Mouse (Mus musculus) embryonic facial prominence, embryonic 11.5 days (tissue): ENCODE measurements at regions not wholly inside any gene's neighbourhood (a gene's known extent, or its start where the extent isn't known, plus 50 kb on each side); places are given as distances from the start of the nearest gene placed in this dataset.

Experiments used
- ATAC-seq: fragments of 200-750 bp; cut with Nextera tagmentation; replicated peaks from 2 replicates; pipeline ENCODE4 v1.8.0; 2017; ENCODE audit warnings: low read depth; ENCODE audit not compliant: insufficient number of reproducible peaks, low FRiP score, low TSS enrichment
- DNase-seq: peaks from one replicate; pipeline ENCODE4 v3.0.0-alpha.2; 2015; ENCODE audit warnings: low spot score
- H3K27ac ChIP-seq: fragments of 300-500 bp; sonication (generic); replicated peaks from 2 replicates; pipeline ENCODE4 v1.5.1; 2014; ENCODE audit warnings: mild to moderate bottlenecking, low read depth, low read length, control low read depth
- H3K27me3 ChIP-seq: fragments of 300-500 bp; sonication (generic); 2 replicates; pipeline ENCODE4 v1.6.1; 2014; ENCODE audit warnings: mild to moderate bottlenecking, low read length, moderate library complexity, mixed read lengths; ENCODE audit not compliant: control insufficient read depth, insufficient read depth
- H3K36me3 ChIP-seq: fragments of 300-500 bp; sonication (generic); replicated peaks from 2 replicates; pipeline ENCODE4 v1.6.1; 2014; ENCODE audit warnings: low read depth, mild to moderate bottlenecking, low read length, moderate library complexity, mixed read lengths; ENCODE audit not compliant: control insufficient read depth, insufficient read depth
- H3K4me1 ChIP-seq: fragments of 300-500 bp; sonication (generic); 2 replicates; pipeline ENCODE4 v1.6.1; 2014; ENCODE audit warnings: low read length, mixed read lengths; ENCODE audit not compliant: control insufficient read depth, insufficient read depth
- H3K4me2 ChIP-seq: fragments of 300-500 bp; sonication (generic); 2 replicates; pipeline ENCODE4 v1.6.1; 2014; ENCODE audit warnings: low read depth, mild to moderate bottlenecking, control low read depth, low read length, moderate library complexity
- H3K4me3 ChIP-seq: fragments of 300-500 bp; sonication (generic); 2 replicates; pipeline ENCODE4 v1.5.1; 2014; ENCODE audit warnings: low read depth, low read length, control low read depth
- H3K9ac ChIP-seq: fragments of 300-500 bp; sonication (generic); replicated peaks from 2 replicates; pipeline ENCODE4 v1.6.1; 2014; ENCODE audit warnings: mild to moderate bottlenecking, control low read depth, low read length
- H3K9me3 ChIP-seq: fragments of 300-500 bp; sonication (generic); replicated peaks from 2 replicates; pipeline ENCODE4 v1.6.1; 2016; ENCODE audit warnings: mild to moderate bottlenecking, low read length, inconsistent platforms, mixed read lengths; ENCODE audit not compliant: control insufficient read depth
- WGBS: fragments of 180-500 bp; shearing (Covaris S2); extraction: QIAGEN DNeasy Blood & Tissue Kit; methylation state at CpG from one replicate; pipeline ENCODE4 v1.1.7; 2014; 5-methylcytosine and 5-hydroxymethylcytosine counted together

- ATAC-seq (no peak), DNase-seq (no peak)
- Histone ChIP-seq H3K4me2 (no peak overlapping the region), H3K27me3 (no peaks in the 10 kb centered on the region), H3K4me3 (no peak overlapping the region), H3K4me1 (no peaks in the 10 kb centered on the region), H3K27ac (no peak overlapping the region), H3K36me3 (no peaks in the 10 kb centered on the region), H3K9me3 (no peaks in the 10 kb centered on the region), H3K9ac (no peak overlapping the region)
- 88% methylated on average over 9 of the region's 9 CpGs for WGBS
Observed at GRCm38 (mm10) chr14:105403256-105403655, 144.9 kb downstream of the Ndfip2 start.

GRCm38 (mm10) chr14:105402556-105402955 is 144.2 kb downstream of the Ndfip2 start:
- H3K4me3 ChIP-seq: no peak overlapping the region
- H3K9me3 ChIP-seq: no peaks in the 10 kb centered on the region
- H3K4me2 ChIP-seq: no peak overlapping the region
- DNase-seq (no peak), ATAC-seq (no peak)
- H3K27me3 ChIP-seq: no peaks in the 10 kb centered on the region
- H3K27ac ChIP-seq: no peak overlapping the region
- 94% methylated on average over 10 of the region's 10 CpGs for WGBS
- H3K4me1 ChIP-seq: no peaks in the 10 kb centered on the region
- H3K36me3 ChIP-seq: no peaks in the 10 kb centered on the region
- H3K9ac ChIP-seq: no peak overlapping the region

GRCm38 (mm10) chr14:105397467-105397866 is 139.1 kb downstream of the Ndfip2 start:
- no peak for ATAC-seq
- Histone ChIP-seq H3K4me2 (no peak overlapping the region), H3K4me3 (no peak overlapping the region), H3K9ac (no peak overlapping the region), H3K36me3 (no peaks in the 10 kb centered on the region), H3K27ac (no peak overlapping the region), H3K4me1 (no peaks in the 10 kb centered on the region), H3K27me3 (no peaks in the 10 kb centered on the region), H3K9me3 (no peaks in the 10 kb centered on the region)
- 33% methylated on average over 8 of the region's 8 CpGs for WGBS
- peak; percentile 94 for DNase-seq

GRCm38 (mm10) chr14:105392079-105392813 is 133.9 kb downstream of the Ndfip2 start:
- H3K27ac ChIP-seq: no peak overlapping the region
- H3K27me3 ChIP-seq: no peaks in the 10 kb centered on the region
- no peaks in the 10 kb centered on the region for H3K4me1 ChIP-seq
- ATAC-seq (no peak), DNase-seq (no peak)
- no peak overlapping the region for H3K4me2 ChIP-seq
- H3K36me3 ChIP-seq: no peaks in the 10 kb centered on the region
- H3K9me3 ChIP-seq: no peaks in the 10 kb centered on the region
- H3K9ac ChIP-seq: no peak overlapping the region
- 86% methylated on average over 21 of the region's 21 CpGs for WGBS
- no peak overlapping the region for H3K4me3 ChIP-seq

- Histone ChIP-seq H3K27me3 (no peaks in the 10 kb centered on the region), H3K4me1 (no peaks in the 10 kb centered on the region), H3K4me2 (no peak overlapping the region), H3K4me3 (no peak overlapping the region), H3K36me3 (no peaks in the 10 kb centered on the region), H3K9ac (no peak overlapping the region), H3K9me3 (no peaks in the 10 kb centered on the region), H3K27ac (no peak overlapping the region)
- no peak for DNase-seq
- no peak for ATAC-seq
- WGBS: 88% methylated on average over 11 of the region's 11 CpGs
Observed at GRCm38 (mm10) chr14:105391430-105391829, 133.1 kb downstream of the Ndfip2 start.

GRCm38 (mm10) chr14:105385119-105385518 is 126.7 kb downstream of the Ndfip2 start:
- 86% methylated on average over 4 of the region's 4 CpGs for WGBS
- Histone ChIP-seq H3K27ac (no peak overlapping the region), H3K36me3 (no peaks in the 10 kb centered on the region), H3K9ac (no peak overlapping the region), H3K4me2 (no peak overlapping the region), H3K4me1 (no peaks in the 10 kb centered on the region), H3K27me3 (no peaks in the 10 kb centered on the region), H3K9me3 (no peaks in the 10 kb centered on the region), H3K4me3 (no peak overlapping the region)
- no peak for DNase-seq
- no peak for ATAC-seq

GRCm38 (mm10) chr14:105383382-105383781 is 125.0 kb downstream of the Ndfip2 start:
- WGBS: 83% methylated on average over 5 of the region's 5 CpGs
- H3K27ac ChIP-seq: no peak overlapping the region
- no peaks in the 10 kb centered on the region for H3K4me1 ChIP-seq
- H3K4me3 ChIP-seq: no peak overlapping the region
- no peaks in the 10 kb centered on the region for H3K36me3 ChIP-seq
- no peaks in the 10 kb centered on the region for H3K27me3 ChIP-seq
- H3K9me3 ChIP-seq: no peaks in the 10 kb centered on the region
- no peak overlapping the region for H3K4me2 ChIP-seq
- ATAC-seq (no peak), DNase-seq (no peak)
- H3K9ac ChIP-seq: no peak overlapping the region

- no peaks in the 10 kb centered on the region for H3K27me3 ChIP-seq
- H3K27ac ChIP-seq: no peak overlapping the region
- no peaks in the 10 kb centered on the region for H3K4me1 ChIP-seq
- no peaks in the 10 kb centered on the region for H3K9me3 ChIP-seq
- H3K9ac ChIP-seq: no peak overlapping the region
- WGBS: 79% methylated on average over 4 of the region's 4 CpGs
- ATAC-seq (no peak), DNase-seq (no peak)
- no peaks in the 10 kb centered on the region for H3K36me3 ChIP-seq
- H3K4me2 ChIP-seq: no peak overlapping the region
- H3K4me3 ChIP-seq: no peak overlapping the region
Observed at GRCm38 (mm10) chr14:105380101-105380500, 121.7 kb downstream of the Ndfip2 start.
